Mouse (Mus musculus): ENCODE data around the gene Catsper4.

Gene Catsper4

DNA sequence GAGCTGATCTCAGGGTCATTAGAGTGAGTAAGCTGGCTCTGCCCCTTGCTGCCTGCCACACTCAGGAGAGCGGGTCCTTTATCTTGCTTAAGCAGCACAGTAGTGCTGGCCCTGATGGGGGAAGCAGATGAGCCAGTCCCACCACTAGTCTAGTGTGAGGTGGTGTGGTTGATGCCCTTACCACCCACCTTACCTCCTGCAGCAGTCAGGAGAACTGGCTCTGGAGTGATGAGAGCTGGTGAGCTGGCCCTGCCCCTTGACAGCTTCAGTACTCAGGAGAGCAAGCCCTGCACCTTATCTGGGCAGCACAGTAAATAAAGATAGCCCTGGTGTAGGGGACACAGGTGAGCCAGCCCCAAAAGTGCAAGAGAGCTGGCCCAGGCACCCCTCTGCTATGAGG, 46.1 kb downstream of the Catsper4 start:
- DNase-seq, result no peak

DNA sequence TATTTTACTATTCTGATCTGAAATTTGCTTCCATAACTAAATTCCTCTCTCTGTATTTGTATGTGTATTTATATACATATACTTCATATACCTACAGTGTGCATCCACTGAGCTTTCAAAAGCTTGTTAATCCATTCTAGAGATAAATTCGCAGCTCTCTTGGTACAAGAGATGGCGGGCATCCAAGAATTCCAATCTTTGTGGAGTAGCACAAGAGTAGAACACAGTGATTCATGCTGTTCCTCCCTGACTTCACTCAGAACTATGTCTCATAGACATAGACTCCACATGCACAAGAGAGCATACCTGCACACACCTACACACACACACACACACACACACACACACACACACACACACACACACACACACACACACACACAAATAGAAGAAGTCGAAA, 54.8 kb downstream of the Catsper4 start:
- no peak for DNase-seq

DNA sequence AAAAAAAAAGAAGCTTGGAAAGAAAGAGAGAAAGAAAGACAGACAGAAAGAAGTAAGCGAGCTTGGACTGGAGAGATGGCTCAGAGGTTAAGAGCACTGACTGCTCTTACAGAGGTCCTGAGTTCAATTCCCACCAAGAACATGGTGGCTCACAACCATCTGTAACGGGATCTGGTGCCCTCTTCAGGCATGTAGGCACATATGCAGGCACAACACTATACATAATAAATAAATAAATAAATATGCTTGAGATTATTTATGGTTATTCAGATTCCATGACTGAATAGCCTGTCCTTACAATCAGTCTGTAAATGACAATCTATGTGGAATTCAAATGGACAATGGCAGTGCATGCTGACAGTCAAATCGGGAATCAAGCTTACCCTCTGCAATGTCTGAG, 60.3 kb downstream of the Catsper4 start:
- no peak for DNase-seq

DNA sequence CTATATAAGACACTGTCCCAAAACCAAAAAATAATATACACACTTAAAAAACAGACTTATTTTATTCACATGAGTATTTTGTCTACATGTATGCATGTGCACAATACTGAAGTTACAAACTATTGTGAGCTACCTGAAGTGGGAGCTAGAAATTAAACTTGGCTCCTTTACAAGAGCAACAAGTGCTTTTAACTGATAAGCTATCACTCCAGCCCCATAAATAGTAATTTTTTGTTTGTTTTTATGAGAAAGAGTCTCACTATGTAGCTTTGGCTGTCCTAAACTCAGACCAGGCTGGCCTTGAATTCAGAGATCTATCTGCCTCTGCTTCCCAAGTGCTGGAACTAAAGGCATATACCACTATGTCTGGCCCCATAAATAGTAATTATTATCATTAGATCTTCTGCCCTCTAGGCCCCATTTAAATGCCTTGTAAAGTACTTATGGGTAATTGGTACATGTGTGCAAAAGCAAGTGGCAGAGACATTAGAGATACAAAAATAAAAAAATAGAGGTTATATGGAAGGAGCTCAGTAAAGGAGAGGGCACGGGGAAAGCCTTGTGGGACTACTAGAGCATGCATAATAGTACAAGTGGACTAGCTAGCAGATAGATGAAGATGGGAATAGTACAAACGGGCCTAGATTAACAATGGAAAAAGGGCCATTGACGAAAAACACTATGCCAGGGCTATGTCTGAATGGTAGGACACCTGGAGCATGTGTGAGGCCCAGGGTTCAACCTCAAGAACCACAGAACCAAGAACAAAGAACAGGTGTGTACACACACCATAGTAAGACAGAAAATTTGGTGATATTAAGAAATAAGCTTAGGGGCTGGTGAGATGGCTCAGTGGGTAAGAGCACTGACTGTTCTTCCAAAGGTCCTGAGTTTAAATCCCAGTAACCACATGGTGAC, 61.4 kb downstream of the Catsper4 start:
- DNase-seq, result no peak

- DNase-seq, result no peak
These were observed 62.2 kb downstream of the Catsper4 start for GRCm38 (mm10) chr4:134165024-134165423.

- no peak for DNase-seq
These were observed 62.6 kb downstream of the Catsper4 start for GRCm38 (mm10) chr4:134164591-134164990.
